Mouse (Mus musculus): Measurements from ENCODE around the gene Prkag2. TPM values are rescaled to one million over a fixed set of nuclear protein-coding genes. Genes with fewer than 3 reads are reported as not detected.

Prkag2 gene
- polyA plus RNA-seq, 1 experiment from 2014 or later, result 98.9 TPM

DNA sequence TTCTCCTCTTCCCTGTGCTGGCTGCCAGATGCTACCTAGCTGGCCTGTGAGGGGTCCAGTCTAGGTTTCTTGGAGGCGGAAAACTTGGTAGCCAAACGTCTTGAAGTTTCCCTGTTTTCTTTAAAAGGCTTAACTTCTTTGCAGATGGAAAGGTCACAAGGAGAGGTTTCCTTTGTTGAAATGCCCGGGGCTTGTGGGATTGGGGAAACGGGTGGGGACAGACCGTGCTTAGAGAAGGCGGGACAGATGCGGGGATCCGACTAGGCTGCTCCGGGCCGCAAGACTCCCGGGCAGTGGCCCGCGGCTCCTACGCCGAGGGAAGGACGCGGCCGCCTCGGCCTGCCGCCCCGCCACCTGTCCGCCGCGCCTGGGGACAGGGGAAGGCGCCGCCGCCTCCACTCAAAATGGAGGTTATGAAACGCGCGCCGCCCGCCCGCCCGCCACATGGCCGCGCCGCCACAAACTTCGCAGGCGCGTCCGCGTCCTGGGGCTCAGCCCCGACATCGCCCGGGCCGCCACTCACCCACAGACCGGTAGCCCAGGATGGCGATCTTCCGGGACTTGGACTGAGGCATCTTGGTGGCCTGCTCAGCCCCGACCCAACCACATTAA, 258.7 kb downstream of the Prkag2 start:
- under 1% methylated on average over 46 of the region's 50 CpGs for WGBS
- H3K4me2 ChIP-seq (ENCODE audit: low read depth, low read length), result peak overlapping the region; percentile 85
- H3K27ac ChIP-seq (ENCODE audit: low read depth, low read length), result peak overlapping the region; percentile 94
- peaks cover 20% of the 10 kb centered on the region for H3K4me1 ChIP-seq (ENCODE audit: control insufficient read depth, insufficient read depth, low read length)
- H3K36me3 ChIP-seq (ENCODE audit: control insufficient read depth, insufficient read depth, low read length), result no peaks in the 10 kb centered on the region
- H3K9me3 ChIP-seq (ENCODE audit: control insufficient read depth, low read length), result no peaks in the 10 kb centered on the region
- peak overlapping the region; percentile 96 for H3K4me3 ChIP-seq (ENCODE audit: low read depth, low read length)
- no peaks in the 10 kb centered on the region for H3K27me3 ChIP-seq (ENCODE audit: control insufficient read depth, insufficient read depth, low read length)
- ATAC-seq (ENCODE audit: low read depth), result peak; percentile 7
- H3K9ac ChIP-seq (replicated peaks; ENCODE audit: low read depth, low read length), result peak overlapping the region; percentile 92

GRCm38 (mm10) chr5:24840975-24841431, 259.4 kb downstream of the Prkag2 start:
- Histone ChIP-seq H3K9me3 (ENCODE audit: control insufficient read depth, low read length) (no peaks in the 10 kb centered on the region), H3K9ac (replicated peaks; ENCODE audit: low read depth, low read length) (peak overlapping the region; percentile 92), H3K4me2 (ENCODE audit: low read depth, low read length) (peak overlapping the region; percentile 85), H3K36me3 (ENCODE audit: control insufficient read depth, insufficient read depth, low read length) (no peaks in the 10 kb centered on the region), H3K4me3 (ENCODE audit: low read depth, low read length) (peak overlapping the region; percentile 96), H3K27ac (ENCODE audit: low read depth, low read length) (no peak overlapping the region; the same call in 1 of the 2 replicates), H3K27me3 (ENCODE audit: control insufficient read depth, insufficient read depth, low read length) (no peaks in the 10 kb centered on the region), H3K4me1 (ENCODE audit: control insufficient read depth, insufficient read depth, low read length) (peaks cover 20% of the 10 kb centered on the region)
- no peak for ATAC-seq (ENCODE audit: low read depth)
- WGBS, result 15% methylated on average over 11 of the region's 11 CpGs

- no peak overlapping the region for H3K27ac ChIP-seq (ENCODE audit: low read depth, low read length)
- H3K9me3 ChIP-seq (ENCODE audit: control insufficient read depth, low read length), result no peaks in the 10 kb centered on the region
- ATAC-seq (ENCODE audit: low read depth), result no peak
- no peak overlapping the region for H3K4me3 ChIP-seq (ENCODE audit: low read depth, low read length)
- 75% methylated on average over 5 of the region's 5 CpGs for WGBS
- no peak overlapping the region for H3K4me2 ChIP-seq (ENCODE audit: low read depth, low read length)
- no peak overlapping the region for H3K9ac ChIP-seq (replicated peaks; ENCODE audit: low read depth, low read length)
- no peaks in the 10 kb centered on the region for H3K27me3 ChIP-seq (ENCODE audit: control insufficient read depth, insufficient read depth, low read length)
- no peaks in the 10 kb centered on the region for H3K4me1 ChIP-seq (ENCODE audit: control insufficient read depth, insufficient read depth, low read length)
- H3K36me3 ChIP-seq (ENCODE audit: control insufficient read depth, insufficient read depth, low read length), result no peaks in the 10 kb centered on the region
Measured at GRCm38 (mm10) chr5:24834491-24834890, 266.0 kb downstream of the Prkag2 start.

DNA sequence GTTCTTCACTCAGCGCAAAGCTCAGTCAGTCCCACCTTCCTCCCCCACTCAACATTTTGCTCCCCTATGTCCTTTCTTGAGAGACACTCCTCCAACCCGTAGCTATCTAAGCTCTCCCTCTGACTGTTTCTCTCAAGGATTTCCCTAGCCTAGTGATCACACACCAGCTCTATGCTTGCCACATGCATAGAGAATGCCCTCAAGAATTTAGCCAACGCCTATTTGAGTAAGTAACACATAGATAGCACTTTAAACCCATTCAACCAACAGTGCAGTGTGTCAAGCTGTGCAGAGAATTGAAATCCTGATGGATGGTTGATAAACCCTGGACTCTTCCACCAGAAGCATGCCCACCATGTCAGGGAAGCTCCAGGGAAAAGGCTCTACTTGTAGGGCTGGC, 268.5 kb downstream of the Prkag2 start:
- Histone ChIP-seq H3K4me3 (ENCODE audit: low read depth, low read length) (no peak overlapping the region), H3K27ac (ENCODE audit: low read depth, low read length) (no peak overlapping the region), H3K4me1 (ENCODE audit: control insufficient read depth, insufficient read depth, low read length) (no peaks in the 10 kb centered on the region), H3K27me3 (ENCODE audit: control insufficient read depth, insufficient read depth, low read length) (no peaks in the 10 kb centered on the region), H3K9ac (replicated peaks; ENCODE audit: low read depth, low read length) (no peak overlapping the region), H3K9me3 (ENCODE audit: control insufficient read depth, low read length) (no peaks in the 10 kb centered on the region), H3K4me2 (ENCODE audit: low read depth, low read length) (no peak overlapping the region), H3K36me3 (ENCODE audit: control insufficient read depth, insufficient read depth, low read length) (no peaks in the 10 kb centered on the region)
- ATAC-seq (ENCODE audit: low read depth), result no peak
- 87% methylated on average over 3 of the region's 3 CpGs for whole genome bisulfite sequencing

DNA sequence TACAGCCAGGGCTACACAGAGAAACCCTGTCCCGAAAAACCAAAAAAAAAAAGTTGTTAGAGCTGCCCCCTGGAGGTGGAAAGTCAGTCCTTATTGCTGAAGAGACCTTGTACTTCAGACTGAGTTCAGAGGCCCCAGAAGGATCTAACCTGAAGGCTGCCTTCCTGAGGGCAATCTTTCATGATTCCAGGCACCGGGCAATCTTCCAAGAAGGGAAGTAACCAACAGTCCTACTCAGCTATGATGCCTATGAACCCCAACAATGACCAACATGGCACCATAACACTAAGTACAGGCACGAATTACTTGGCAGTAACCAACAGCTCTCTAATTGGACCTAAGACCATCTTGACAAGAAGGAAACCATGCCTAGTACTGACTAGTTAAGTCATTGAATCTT, 272.0 kb downstream of the Prkag2 start:
- H3K9me3 ChIP-seq (ENCODE audit: control insufficient read depth, low read length), result no peaks in the 10 kb centered on the region

GRCm38 (mm10) chr5:24827173-24827572, 273.3 kb downstream of the Prkag2 start:
- H3K27me3 ChIP-seq (ENCODE audit: control insufficient read depth, insufficient read depth, low read length), result no peaks in the 10 kb centered on the region
- no peak overlapping the region for H3K9ac ChIP-seq (replicated peaks; ENCODE audit: low read depth, low read length)
- no peak overlapping the region for H3K4me3 ChIP-seq (ENCODE audit: low read depth, low read length)
- H3K27ac ChIP-seq (ENCODE audit: low read depth, low read length), result no peak overlapping the region
- H3K4me2 ChIP-seq (ENCODE audit: low read depth, low read length), result no peak overlapping the region
- ATAC-seq (ENCODE audit: low read depth), result no peak
- 91% methylated on average over 2 of the region's 2 CpGs for WGBS
- no peaks in the 10 kb centered on the region for H3K36me3 ChIP-seq (ENCODE audit: control insufficient read depth, insufficient read depth, low read length)
- 0 out of 2 replicates have a peak, but pooled peaks cover 2% of the 10 kb centered on the region for H3K4me1 ChIP-seq (ENCODE audit: control insufficient read depth, insufficient read depth, low read length)
- H3K9me3 ChIP-seq (ENCODE audit: control insufficient read depth, low read length), result no peaks in the 10 kb centered on the region

More for the DNA sequence above, 272.0 kb downstream of the Prkag2 start:
- 0 out of 2 replicates have a peak, but pooled peaks cover 2% of the 10 kb centered on the region for H3K4me1 ChIP-seq (ENCODE audit: control insufficient read depth, insufficient read depth, low read length)
- no peak overlapping the region for H3K4me2 ChIP-seq (ENCODE audit: low read depth, low read length)
- H3K27me3 ChIP-seq (ENCODE audit: control insufficient read depth, insufficient read depth, low read length), result no peaks in the 10 kb centered on the region
- no peaks in the 10 kb centered on the region for H3K36me3 ChIP-seq (ENCODE audit: control insufficient read depth, insufficient read depth, low read length)
- no peak overlapping the region for H3K27ac ChIP-seq (ENCODE audit: low read depth, low read length)
- H3K9ac ChIP-seq (replicated peaks; ENCODE audit: low read depth, low read length), result no peak overlapping the region
- WGBS, result 95% methylated on average over 3 of the region's 3 CpGs
- H3K4me3 ChIP-seq (ENCODE audit: low read depth, low read length), result no peak overlapping the region
- ATAC-seq (ENCODE audit: low read depth), result no peak

DNA sequence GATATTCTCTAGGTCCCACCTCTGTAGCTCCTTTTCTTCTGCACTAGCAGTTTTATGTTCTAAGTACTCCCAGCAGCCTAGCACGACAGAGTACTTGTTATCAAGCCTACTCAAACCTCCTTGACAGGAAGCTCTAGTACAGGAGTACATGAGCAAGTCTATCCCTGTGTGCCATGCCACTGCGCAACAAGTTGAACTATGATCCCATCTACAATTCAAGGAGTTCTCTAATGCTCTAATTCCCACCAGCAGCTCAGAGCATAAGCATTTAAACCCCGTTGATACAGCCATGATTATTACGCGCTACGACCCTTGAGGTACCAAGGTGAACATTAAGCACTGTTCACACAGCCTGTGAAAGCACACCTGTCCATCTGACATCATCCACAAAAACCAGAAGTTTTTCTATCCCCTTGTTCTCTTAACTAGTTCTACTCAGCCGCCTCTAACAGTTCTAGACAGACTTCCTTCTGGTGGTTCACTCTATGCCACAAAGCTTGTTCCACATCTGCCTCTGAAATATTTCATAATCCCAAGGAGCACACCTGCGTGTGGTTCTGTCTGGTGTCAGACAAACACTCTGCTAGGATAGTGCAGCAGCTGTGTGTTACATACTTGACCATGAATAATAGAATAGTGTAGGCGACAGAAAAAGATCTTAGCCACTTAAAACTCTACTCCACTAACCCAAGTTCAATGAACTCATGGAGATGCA, 274.2 kb downstream of the Prkag2 start:
- H3K4me2 ChIP-seq (ENCODE audit: low read depth, low read length), result no peak overlapping the region
- no peak overlapping the region for H3K27ac ChIP-seq (ENCODE audit: low read depth, low read length)
- ATAC-seq (ENCODE audit: low read depth), result no peak
- no peaks in the 10 kb centered on the region for H3K36me3 ChIP-seq (ENCODE audit: control insufficient read depth, insufficient read depth, low read length)
- 92% methylated on average over 9 of the region's 9 CpGs for WGBS
- H3K9ac ChIP-seq (replicated peaks; ENCODE audit: low read depth, low read length), result no peak overlapping the region
- H3K27me3 ChIP-seq (ENCODE audit: control insufficient read depth, insufficient read depth, low read length), result no peaks in the 10 kb centered on the region
- no peak overlapping the region for H3K4me3 ChIP-seq (ENCODE audit: low read depth, low read length)
- 0 out of 2 replicates have a peak, but pooled peaks cover 5% of the 10 kb centered on the region for H3K4me1 ChIP-seq (ENCODE audit: control insufficient read depth, insufficient read depth, low read length)
- H3K9me3 ChIP-seq (ENCODE audit: control insufficient read depth, low read length), result no peaks in the 10 kb centered on the region

- Histone ChIP-seq H3K4me2 (ENCODE audit: low read depth, low read length) (no peak overlapping the region), H3K9me3 (ENCODE audit: control insufficient read depth, low read length) (no peaks in the 10 kb centered on the region), H3K36me3 (ENCODE audit: control insufficient read depth, insufficient read depth, low read length) (no peaks in the 10 kb centered on the region), H3K27me3 (ENCODE audit: control insufficient read depth, insufficient read depth, low read length) (no peaks in the 10 kb centered on the region), H3K4me3 (ENCODE audit: low read depth, low read length) (no peak overlapping the region), H3K27ac (ENCODE audit: low read depth, low read length) (no peak overlapping the region), H3K4me1 (ENCODE audit: control insufficient read depth, insufficient read depth, low read length) (0 out of 2 replicates have a peak, but pooled peaks cover 6% of the 10 kb centered on the region), H3K9ac (replicated peaks; ENCODE audit: low read depth, low read length) (no peak overlapping the region)
- ATAC-seq (ENCODE audit: low read depth), result no peak
- WGBS, result 81% methylated on average over 4 of the region's 4 CpGs
Measured at GRCm38 (mm10) chr5:24825365-24826055, 274.9 kb downstream of the Prkag2 start.
